Mouse (Mus musculus) thymus, adult 2 months (tissue): ENCODE results near the gene Glod4.

ENCODE experiments used
- CTCF ChIP-seq: fragments of 200-500 bp; IDR thresholded peaks from 2 replicates; pipeline ENCODE4 v1.5.1; 2012; ENCODE audit warnings: mild to moderate bottlenecking, control low read depth, low read length, moderate library complexity, borderline replicate concordance; ENCODE audit not compliant: control insufficient read depth, poor library complexity, insufficient read depth; ENCODE audit errors: extremely low read depth
- POLR2A ChIP-seq: fragments of 200-500 bp; IDR thresholded peaks from 2 replicates; pipeline ENCODE4 v1.6.1; 2012; ENCODE audit warnings: mild to moderate bottlenecking, low read length, control low read depth, moderate library complexity; ENCODE audit not compliant: control insufficient read depth, poor library complexity, insufficient read depth; ENCODE audit errors: extremely low read depth

DNA sequence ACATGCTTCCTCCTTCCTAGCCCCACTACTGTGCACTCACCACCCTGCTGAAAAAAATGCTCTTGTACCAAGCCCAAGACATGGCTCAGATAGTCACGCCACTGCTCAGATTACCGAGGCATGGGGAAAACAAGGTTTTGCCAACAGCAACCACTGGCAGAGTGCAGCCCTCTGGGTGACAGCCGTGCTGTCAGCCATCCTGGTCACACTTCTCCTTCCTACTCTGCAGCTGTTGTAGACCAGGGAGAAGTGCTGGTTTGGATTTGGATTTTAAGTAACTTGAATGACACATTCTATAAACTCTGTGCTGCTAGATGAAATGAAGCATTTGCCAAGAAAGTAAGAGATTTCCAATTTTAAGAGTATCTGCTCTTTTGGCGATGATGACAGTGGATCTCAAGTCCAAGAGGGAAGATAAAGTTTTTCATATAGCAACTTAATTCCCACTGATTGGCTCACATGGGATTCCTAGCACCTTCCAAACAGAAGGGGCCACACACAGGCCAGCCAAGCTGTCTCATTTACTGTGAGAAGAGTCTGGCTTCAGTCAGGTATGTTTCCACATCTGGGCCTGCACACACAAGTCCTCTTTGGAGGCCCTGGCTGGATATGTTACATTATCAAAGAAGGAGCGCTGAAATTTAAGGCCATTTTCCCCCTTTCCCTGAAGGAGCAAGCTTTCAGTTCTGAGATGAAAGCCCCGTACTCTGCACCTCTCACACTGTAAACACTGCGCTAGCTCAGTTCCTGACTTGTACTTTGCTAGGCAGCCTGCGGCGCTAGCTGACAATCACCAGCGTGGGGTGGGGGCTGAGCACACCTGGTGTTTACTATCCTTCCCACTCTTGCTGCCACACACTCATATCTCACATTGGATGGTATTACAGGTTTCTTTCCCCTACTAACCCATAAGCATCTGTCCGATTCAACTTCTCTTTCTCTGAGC, 136.7 kb downstream of the Glod4 start:
- no peak for TF ChIP-seq CTCF
- TF ChIP-seq POLR2A, result no peak
